Mouse (Mus musculus) cerebellum, adult (tissue): ENCODE results near the gene Prkce.

Experiments used
- ATAC-seq: cut with Nextera tagmentation; 2 replicates; pipeline ENCODE4 v1.9.2; 2017; ENCODE audit warnings: mild to moderate bottlenecking, moderate library complexity, mixed read lengths; ENCODE audit not compliant: insufficient number of reproducible peaks, low FRiP score, low TSS enrichment

The Prkce gene

DNA sequence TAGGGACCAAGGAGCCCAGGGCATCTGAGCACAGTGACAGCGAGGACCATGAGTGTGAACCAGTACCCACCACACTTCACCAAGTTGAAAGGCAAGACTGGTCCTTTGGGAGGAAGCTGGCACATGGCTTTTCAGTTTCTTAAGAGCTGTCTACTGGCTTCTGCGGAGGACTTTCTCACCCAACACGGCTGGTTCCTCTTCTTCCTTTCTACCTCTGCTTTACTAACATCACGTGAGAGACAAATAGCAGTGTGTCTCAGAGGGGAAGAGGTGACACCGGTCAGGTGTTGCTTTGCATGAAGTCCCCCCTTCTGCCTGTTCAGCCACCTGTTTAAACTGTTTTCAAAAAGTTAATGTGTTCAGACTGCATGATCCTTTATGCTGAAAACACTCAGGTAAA is 359.7 kb downstream of the Prkce start:
- no peak for ATAC-seq

DNA sequence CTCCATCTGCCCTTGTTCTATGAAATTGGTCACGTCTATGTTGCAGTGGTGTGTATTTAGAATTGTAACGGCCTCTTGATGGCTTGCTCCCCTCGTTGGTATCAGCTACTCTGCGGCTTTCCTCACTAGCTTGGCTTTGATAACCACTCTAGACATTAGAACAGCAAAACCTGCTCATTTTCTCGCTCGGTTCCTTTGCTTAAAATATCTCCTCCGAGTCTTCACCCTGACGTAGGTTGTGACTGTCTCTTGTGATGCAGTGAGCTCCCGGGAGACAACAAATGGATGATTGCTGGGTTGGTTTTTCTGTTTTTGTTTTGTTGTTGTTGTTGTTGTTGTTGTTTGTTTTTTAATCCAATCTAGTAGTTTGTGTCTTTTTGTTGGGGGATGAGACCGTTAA is 361.4 kb downstream of the Prkce start:
- no peak for ATAC-seq

DNA sequence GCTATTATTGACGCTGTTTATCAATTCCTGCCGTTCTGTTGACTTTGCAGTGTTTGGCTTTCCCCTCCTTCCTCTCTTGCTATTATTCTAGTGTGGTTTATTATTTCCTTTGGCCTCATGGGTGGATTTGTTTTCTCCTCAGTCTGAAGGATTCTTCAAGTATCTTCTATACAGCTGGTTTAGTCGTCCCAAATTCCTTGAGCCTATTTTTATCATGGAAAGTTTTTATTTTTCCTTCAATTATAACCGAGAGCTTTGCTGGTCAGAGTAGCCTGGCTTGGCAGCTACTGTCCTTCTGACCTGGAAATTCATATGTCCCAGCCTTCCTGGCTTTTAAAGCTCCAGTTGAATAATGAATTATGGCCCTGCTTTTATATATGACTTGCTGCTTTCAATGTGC is 361.8 kb downstream of the Prkce start:
- ATAC-seq = no peak

DNA sequence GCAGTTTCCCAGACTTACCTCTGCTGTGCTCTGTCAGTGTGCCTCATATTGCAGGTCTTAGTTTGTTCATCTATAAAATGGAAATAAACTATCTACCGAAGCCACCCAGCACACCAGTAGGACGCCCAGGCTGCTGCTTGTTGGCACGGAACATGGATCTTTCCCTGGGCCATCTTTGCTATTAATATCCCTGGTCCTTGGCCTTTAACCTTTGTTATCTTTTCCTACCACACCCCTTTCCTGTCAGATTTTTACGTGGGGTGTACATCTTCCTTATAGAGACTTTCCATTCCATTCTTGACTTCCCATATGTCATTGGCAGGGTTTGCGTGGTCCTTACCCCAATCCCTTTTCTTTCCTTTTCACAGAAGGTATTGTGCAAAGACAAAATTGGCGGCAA is 363.6 kb downstream of the Prkce start:
- ATAC-seq = no peak

DNA sequence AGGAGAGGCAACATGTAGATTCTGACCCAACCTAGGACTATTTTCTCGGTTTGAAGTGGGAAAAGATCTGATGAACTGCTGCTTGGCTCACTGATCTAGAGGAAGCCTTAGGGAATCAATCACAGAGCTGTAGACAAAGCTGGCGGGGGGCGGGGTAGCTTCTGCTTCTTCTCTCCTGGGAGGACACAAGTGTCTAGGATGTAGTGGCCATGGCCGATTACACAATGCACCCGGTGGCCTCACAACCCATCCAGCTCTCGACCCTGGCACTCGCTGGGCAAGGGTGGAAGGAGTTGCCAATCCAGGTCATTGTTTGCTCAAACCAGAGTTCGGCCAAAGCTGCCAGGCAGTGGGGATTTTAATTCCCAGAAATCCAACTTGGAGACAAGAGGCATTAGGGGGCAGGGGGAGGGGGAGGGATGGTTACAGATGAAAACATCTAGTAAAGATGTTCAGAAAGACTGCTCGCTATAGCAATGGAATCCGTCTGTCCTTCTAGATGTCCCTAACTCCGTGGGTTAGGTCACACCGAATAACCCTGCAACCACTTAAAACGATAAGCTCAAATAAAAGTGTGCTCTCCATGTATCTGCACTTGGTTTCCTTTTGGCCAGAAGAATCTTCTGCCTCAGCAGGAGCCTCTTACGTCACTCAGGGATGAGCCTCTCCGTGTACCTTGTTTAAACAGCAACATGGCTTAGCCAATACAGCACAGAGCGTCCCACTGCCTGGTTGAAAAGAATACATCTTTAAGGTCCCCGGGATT is 365.4 kb downstream of the Prkce start:
- no peak for ATAC-seq

DNA sequence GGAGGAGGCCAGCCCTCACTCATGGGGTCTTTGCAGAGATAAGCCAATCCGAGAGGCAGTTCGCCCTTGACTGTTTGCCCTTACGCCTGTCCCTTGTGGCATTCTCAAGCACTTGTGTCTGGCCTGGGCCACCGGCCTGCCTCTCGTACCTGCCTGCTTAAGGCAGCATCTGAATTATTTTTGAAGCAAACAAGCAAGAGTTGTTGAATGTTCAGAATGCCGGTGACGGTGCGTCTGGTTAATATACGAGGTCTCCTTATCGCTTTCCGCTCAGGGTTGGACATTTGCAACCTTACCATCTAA is 365.9 kb downstream of the Prkce start:
- no peak for ATAC-seq

DNA sequence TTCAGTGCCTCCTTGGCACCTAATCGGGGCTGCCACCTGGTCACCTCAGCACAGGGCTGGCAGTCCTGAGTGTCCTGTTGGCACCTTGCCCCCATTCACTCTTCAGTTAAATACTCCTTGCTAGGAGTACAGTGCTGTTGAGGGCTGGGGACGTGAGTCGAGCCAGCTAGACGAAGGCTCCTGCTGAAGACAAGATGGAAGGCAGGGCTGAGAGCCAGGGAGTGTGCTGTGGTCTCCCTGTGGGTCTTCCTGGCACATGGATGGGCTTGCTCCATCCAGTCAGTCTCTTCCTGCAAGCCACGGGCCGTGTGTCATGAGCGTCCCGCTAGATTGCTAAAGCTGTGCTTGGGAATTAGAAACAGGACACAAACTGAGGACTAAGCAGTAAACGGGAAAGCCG is 367.5 kb downstream of the Prkce start:
- ATAC-seq = peak; percentile 93

DNA sequence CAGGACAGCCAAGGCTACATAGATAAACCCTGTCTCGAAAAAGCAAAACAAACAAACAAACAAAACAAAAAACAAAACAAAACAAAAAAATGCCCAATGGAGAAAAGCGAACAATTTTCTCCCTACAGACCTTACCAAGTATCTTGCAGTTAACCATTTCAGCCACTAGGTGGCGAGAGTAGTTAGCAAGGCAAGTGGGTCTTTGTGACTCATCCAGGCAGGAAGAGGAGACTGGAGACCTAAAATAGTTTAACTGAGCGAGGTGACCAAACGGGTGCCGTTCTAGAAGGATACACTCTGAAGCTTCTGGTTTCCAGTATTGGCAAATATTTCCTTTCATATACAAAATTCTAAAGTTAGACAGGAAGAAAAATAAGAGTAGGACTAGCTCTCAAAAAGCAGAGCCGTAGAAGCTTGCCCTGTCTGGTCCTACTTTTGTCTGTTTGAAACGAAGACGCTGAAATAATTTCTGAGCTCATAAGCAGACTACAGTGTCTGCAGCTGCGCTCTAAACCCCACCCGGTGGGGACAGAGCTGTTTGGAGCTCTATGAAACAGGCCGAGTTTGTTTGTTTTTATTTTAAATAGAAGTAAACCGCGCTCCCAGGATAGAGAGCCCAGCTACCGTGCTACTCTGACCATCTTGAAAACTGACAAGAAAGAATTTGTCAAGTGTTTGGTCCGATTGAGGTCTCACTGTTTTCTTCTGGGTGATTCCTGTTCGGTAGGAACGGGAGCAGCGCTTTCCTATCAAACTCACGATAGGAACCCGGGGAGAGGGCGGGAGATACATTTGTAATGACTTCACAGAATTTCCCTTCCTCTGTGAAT is 368.5 kb downstream of the Prkce start:
- ATAC-seq = no peak

DNA sequence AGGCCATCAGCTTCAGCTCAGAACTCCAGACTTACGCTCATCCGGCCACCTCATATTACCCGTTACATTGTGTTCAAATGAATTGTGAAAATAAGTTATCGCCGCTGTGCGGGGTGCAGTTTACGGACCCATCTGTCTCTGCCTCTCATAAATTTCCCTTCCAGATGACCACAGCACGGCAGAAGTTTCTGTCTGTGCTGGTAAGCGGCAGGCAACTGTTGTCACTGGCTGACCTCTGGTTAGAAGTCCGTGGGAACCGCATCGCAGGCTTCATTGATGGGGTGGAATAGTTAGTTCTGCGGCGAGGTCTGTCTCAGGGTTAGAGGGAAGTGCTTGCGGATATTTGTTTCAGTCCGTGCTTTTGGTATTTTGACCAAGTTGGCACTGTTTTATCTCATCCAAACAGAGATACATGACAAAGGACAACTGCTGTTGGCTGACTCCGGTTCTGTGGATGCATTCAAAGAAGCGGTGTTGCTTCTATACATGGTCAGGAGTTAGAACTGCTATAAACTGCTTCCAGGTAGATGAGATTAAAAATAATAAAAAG is 372.4 kb downstream of the Prkce start:
- ATAC-seq = no peak

DNA sequence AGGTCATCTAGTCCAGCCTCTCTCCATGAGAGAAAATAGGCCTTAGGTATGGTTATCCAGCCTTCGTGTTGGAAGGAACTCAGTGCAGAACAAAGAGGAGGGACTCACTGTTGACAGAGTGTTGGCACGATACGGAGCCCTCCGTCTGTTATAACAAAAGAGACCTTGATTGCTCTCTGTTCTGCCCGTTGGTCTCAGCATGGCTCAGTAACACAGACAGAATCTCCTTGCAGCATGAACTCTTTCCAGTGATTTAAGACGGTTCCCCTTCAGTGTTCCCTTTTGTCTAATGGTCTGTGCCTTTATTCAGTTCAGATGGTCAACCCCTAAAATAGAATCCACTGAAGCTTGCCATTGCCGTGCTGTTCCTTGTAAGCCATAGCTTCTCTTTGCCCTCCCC is 378.9 kb downstream of the Prkce start:
- ATAC-seq = no peak

DNA sequence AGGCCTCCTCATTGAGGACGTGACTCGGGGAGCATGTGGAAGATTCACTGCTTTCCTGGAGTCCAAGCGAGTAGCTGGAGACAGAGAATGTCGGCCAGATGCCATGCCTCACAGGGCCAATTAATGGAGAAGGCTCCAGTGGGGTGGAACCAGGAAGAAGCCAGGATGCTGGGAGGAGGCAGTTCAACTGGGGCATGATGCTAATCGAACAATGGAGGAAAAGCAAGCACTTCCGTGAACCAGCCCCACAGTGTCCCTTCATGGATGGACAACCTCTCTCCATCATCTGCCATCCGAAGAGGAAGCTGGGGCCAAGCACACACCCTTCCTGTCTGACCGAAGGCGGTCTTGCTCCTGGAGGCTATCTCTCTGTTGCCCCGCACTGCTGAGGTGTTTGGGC is 381.5 kb downstream of the Prkce start:
- no peak for ATAC-seq

DNA sequence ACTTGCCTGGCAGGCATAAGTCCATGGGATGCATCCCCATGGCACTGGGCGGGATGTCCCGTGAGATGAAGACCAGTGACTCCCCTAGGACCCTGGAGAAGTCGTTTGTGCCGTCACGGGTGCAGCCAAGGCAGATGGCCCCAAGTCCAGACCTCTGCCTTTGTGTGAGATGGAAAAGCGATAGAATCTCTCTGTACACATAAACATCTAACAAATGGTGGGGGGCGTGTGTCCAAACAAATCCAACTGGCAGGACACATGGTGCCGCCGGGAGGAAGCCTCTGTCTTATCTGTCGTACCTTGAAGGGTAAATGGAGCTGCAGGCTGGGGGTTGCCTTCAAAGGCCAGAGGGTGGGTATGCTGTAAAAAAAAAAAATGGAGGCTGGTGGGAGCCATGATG is 384.0 kb downstream of the Prkce start:
- ATAC-seq = no peak

DNA sequence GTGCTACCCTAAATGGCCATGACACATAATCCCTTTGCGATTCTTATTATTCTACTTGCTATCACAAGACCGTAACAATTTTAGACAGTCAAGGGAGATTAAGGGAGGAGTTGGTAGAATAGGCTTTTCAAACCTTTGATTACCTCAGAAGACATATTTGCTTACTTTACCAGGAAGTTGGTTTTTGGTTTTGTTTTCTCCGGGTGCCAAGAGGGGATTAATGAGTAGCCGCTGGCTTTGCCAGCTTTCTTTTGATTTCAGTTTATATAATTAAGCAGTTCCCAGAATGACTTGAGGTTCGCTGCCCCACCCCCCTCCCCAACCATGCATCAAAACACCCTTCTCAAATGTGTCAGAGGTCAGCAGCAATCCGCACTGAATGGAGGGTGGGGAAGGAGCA is 384.4 kb downstream of the Prkce start:
- ATAC-seq = no peak

DNA sequence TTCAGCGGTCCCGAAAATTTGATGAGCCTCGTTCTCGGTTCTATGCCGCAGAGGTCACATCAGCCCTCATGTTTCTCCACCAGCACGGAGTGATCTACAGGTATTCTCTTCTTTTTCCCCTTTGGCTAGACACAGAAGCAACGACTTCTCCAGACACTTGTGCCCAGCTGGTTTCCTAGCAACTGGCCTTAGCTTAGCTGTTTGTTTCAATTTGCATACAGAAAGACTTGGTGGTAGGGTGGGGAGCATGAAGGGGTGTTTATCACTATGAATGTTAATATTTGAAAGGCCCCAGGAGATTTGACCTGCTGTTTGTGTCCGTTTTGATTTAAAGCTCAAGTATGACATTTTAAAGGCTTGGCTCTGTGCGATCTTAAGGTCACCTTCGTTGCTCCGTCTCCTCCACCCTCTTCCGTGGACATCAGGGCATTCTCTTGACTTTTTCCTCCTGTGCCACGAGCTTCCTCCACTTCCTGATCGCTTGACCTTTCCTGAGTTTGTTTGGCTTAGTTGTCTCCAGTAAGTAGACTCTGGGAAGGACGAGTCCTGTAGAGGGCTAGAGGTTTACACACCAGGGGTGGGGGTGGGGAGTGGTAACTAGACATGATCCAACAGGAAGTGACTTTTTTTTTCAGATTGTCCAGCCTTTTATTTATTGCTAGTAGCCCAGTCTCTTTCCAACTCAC is 391.8 kb downstream of the Prkce start:
- no peak for ATAC-seq

DNA sequence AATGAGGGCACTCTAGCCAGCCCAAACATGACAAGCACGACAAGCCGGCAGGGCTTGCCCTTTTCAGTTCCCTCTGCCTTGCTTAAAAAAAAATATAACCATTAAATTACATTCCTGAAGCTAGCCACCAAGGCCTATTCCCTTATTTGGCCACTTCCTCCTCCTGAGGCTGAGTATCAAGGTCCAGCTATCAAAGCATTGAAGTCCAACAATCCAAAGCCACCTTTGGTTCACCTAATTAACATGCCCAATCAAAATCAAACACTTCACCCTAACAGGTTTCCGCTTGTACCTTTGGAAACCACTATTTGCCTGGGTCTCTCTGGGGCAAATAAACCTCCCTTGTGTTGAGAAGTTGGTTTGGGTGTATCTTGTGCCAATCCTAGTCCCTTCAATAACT is 392.9 kb downstream of the Prkce start:
- ATAC-seq = no peak

DNA sequence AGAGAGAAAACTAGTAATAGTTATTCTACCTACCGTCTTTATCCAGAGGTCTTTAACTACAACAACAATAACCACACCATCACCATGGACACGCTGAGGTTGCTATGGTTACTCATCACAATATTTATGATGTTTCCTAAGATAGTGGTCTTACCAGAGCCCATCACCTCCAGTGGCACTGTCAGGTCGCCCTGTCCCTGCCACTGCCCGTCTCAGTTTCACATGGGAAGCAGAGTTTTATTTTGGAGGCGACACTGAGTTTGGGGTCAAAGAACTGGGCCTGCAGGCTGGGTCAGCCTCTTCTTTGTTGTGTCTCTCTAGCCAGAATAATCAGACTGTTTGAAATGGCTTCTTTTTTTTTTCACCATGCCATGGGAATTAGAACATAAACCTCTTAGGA is 402.9 kb downstream of the Prkce start:
- no peak for ATAC-seq

DNA sequence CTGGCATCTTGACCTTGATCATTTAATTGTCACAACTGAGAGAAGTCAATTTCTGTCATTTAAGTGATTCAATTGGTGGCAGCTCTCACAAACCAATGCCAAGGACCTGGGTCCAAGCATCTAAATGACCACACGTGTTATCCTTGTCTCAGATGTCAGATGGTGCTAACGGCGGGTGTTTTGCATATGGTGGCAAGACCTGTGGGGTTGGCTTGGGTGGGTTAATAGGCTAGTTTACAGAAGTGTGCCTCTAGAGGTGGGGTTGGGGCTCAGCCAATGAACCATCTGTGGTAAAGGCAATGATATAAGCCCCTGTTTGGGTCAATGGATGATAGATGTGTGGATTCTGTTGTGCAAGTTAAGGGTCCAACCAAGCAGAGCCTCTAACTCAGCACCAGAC is 403.7 kb downstream of the Prkce start:
- ATAC-seq = no peak

DNA sequence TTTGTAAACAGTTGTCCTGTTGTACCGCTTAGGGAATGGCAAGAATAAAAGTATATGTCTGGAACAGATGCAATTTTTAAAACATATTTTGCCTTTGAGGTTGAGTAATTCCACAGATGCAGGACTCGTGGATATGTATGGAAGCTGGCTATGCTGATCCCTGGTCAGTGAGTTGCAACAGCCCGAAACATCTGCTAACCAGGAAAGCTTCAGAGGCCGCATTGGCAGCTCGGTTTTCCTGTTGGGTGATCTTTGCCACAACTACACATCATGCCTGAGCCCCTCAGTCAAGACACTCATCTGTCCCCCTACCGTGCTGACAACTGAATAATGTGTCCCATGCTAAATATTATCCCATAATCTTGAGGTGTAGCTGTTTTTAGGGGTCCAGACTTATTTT is 404.6 kb downstream of the Prkce start:
- ATAC-seq = no peak

DNA sequence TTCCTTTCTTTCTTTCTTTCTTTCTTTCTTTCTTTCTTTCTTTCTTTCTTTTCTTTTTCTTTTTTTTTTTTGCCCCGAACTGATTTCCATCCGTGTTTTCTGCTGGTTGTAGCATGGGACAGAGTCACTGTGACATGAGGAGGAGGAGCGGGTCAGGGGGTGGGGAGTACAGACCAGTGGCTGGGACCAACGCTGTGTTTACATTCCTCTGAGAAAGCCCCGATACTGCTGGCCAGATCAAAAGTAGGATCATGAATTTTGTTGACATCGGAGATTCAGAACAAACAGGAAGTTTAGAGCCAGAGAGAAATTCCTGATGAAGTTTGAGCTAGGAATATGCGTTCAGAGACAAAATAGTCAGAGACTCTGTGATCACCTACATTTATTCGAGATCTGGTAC is 405.0 kb downstream of the Prkce start:
- no peak for ATAC-seq

DNA sequence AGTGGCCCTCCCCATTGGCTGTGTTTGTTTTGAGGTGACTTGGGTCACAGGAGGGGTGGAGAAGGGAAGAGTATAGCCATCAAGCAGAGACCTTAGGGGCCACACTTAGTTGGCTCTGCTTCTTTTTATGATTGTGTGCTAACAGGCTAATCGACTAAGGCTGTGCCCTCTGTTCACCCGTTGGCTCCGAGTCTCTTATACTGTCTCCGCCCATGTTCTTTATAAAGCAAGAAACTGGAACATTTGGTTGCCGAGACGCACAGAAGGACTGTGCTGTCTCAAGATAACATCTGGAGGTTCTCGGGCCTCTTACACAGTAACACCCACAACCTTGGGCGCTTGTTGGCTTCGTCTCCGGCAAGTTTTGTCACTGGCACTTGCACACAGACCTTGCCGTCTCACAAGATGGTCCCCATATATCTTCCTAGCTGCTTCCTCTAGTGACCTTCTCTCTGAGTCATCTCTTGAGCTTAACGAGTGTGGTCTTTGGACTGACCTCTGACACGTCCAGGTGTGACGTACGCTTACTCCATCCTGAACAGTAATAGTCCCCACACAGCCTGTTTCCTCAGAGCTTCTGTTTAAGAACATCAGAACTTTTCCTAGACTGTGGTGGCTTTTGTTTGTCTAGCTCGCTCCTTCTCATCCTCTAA is 406.1 kb downstream of the Prkce start:
- ATAC-seq = no peak

DNA sequence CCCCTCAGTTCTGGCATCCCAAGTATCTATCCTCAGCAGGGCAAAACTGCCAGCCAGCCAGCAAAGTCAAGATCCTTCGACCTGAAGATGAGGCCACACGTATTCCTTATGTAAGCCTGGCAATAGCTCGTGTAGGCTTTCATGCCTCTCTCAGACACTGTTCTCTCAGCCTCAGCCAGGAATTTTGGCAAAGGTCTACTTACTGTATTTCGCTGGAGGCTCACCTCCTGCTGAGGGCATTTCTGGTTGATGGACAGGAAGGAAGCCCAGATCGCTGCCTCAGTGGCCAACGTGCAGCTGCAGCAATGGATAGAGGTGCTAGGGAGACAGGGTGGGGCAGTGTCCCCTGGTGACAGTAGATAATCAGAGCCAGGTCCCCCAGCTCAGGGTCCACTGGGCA is 413.1 kb downstream of the Prkce start:
- peak; percentile 66 for ATAC-seq
